Mouse (Mus musculus) lung, postnatal 0 days (tissue): ENCODE measurements around the gene Cdh1.
A peak's percentile ranks its signal among the peaks of the same experiment; 100 is the strongest.

Source experiments
- CTCF ChIP-seq: IDR thresholded peaks from 2 replicates; pipeline ENCODE4 v1.5.1; 2016; ENCODE audit warnings: antibody characterized with exemption, mild to moderate bottlenecking
- EP300 ChIP-seq: IDR thresholded peaks from 2 replicates; pipeline ENCODE4 v1.6.1; 2016; ENCODE audit warnings: antibody characterized with exemption, mild to moderate bottlenecking, control low read depth

- TF ChIP-seq CTCF: peak; percentile 81
- TF ChIP-seq EP300: no peak
Observed at GRCm38 (mm10) chr8:106682971-106683668, 80.0 kb downstream of the Cdh1 start, which contains the start of gene Tango6.
